Mouse (Mus musculus): ENCODE results near the gene Mapk7. TPM values are rescaled to one million over a fixed set of nuclear protein-coding genes. Genes with fewer than 3 reads are reported as not detected.

Mapk7 gene
- polyA plus RNA-seq, 1 experiment from 2014 or later = 101 TPM

GRCm38 (mm10) chr11:61448041-61448440, 46.2 kb downstream of the Mapk7 start:
- Histone ChIP-seq H3K4me1 (peaks cover 19% of the 10 kb centered on the region), H3K9ac (no peak overlapping the region), H3K4me3 (no peak overlapping the region), H3K27ac (no peak overlapping the region), H3K27me3 (0 out of 2 replicates have a peak, but pooled peaks cover 4% of the 10 kb centered on the region), H3K36me3 (no peaks in the 10 kb centered on the region), H3K9me3 (no peaks in the 10 kb centered on the region), H3K4me2 (replicated peaks) (no peak overlapping the region)
- no peak for ATAC-seq (ENCODE audit: insufficient number of reproducible peaks, insufficient read depth, low FRiP score, low TSS enrichment)
- WGBS = 61% methylated on average over 5 of the region's 5 CpGs

- H3K36me3 ChIP-seq = no peaks in the 10 kb centered on the region
- WGBS = 85% methylated on average over 8 of the region's 8 CpGs
- no peak overlapping the region for H3K27ac ChIP-seq
- no peaks in the 10 kb centered on the region for H3K9me3 ChIP-seq
- H3K4me1 ChIP-seq = peaks cover 18% of the 10 kb centered on the region
- no peak overlapping the region for H3K4me3 ChIP-seq
- no peak overlapping the region for H3K9ac ChIP-seq
- ATAC-seq (ENCODE audit: insufficient number of reproducible peaks, insufficient read depth, low FRiP score, low TSS enrichment) = no peak
- H3K27me3 ChIP-seq = 0 out of 2 replicates have a peak, but pooled peaks cover 4% of the 10 kb centered on the region
- no peak overlapping the region for H3K4me2 ChIP-seq (replicated peaks)
Observed at GRCm38 (mm10) chr11:61447296-61447695, 46.9 kb downstream of the Mapk7 start.

DNA sequence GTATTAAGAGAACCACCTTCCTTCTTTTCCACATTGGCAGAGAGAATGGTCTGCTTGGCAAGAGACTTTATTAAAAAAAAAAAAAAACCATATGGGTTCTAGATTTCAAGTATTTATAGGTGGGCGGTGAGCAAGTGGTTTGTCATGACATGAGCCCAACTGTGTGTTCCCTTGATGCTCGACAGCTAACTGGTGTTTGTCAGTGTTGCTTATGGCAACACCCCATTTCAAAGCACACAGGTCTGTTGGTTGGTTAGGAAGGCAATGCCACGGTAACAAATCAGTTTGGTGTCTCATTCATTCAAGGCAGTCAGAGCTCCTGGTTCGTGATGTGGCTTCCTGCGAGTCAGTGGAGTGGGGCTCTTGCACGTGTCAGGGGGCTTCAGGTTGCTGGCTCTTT, 50.4 kb downstream of the Mapk7 start:
- no peak overlapping the region for H3K4me2 ChIP-seq (replicated peaks)
- H3K9ac ChIP-seq = no peak overlapping the region
- H3K36me3 ChIP-seq = no peaks in the 10 kb centered on the region
- H3K27ac ChIP-seq = no peak overlapping the region
- H3K4me1 ChIP-seq = peaks cover 10% of the 10 kb centered on the region
- WGBS = 91% methylated on average over 6 of the region's 6 CpGs
- no peaks in the 10 kb centered on the region for H3K27me3 ChIP-seq
- ATAC-seq (ENCODE audit: insufficient number of reproducible peaks, insufficient read depth, low FRiP score, low TSS enrichment) = no peak
- no peak overlapping the region for H3K4me3 ChIP-seq
- H3K9me3 ChIP-seq = no peaks in the 10 kb centered on the region

DNA sequence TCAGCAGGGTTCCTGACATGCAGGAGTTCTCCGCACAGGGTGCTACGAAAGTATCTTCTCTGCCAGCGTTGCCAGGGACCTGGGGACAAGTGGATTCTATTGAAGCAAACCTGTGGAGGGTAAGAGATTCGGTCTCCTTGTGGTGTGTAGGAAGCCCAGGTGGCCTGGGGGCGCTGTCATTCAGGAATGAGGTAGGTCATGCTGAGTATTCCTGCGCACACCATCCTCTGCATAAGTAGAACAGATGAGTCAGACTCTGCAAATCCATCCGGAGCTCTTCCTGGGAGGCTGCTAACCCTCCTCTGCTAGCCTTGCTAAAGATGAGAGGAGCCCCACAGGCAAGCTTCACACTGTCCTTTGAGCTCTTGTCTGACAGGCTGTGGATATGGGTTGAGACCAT, 52.5 kb downstream of the Mapk7 start:
- H3K4me1 ChIP-seq = 0 out of 2 replicates have a peak, but pooled peaks cover 2% of the 10 kb centered on the region
- no peak overlapping the region for H3K9ac ChIP-seq
- no peaks in the 10 kb centered on the region for H3K27me3 ChIP-seq
- ATAC-seq (ENCODE audit: insufficient number of reproducible peaks, insufficient read depth, low FRiP score, low TSS enrichment) = no peak
- H3K4me3 ChIP-seq = no peak overlapping the region
- no peaks in the 10 kb centered on the region for H3K9me3 ChIP-seq
- H3K36me3 ChIP-seq = no peaks in the 10 kb centered on the region
- H3K4me2 ChIP-seq (replicated peaks) = no peak overlapping the region
- WGBS = 79% methylated on average over 7 of the region's 7 CpGs
- no peak overlapping the region for H3K27ac ChIP-seq

- Histone ChIP-seq H3K9me3 (no peaks in the 10 kb centered on the region), H3K36me3 (no peaks in the 10 kb centered on the region), H3K9ac (no peak overlapping the region), H3K4me2 (replicated peaks) (no peak overlapping the region), H3K27ac (no peak overlapping the region), H3K27me3 (no peaks in the 10 kb centered on the region), H3K4me1 (peaks cover 10% of the 10 kb centered on the region), H3K4me3 (no peak overlapping the region)
- ATAC-seq (ENCODE audit: insufficient number of reproducible peaks, insufficient read depth, low FRiP score, low TSS enrichment) = no peak
- 95% methylated on average over 4 of the region's 4 CpGs for WGBS
Observed at GRCm38 (mm10) chr11:61440416-61440815, 53.8 kb downstream of the Mapk7 start.

- H3K9me3 ChIP-seq = no peaks in the 10 kb centered on the region
- H3K27ac ChIP-seq = no peak overlapping the region
- no peak overlapping the region for H3K4me2 ChIP-seq (replicated peaks)
- WGBS = 50% methylated on average over 3 of the region's 3 CpGs
- H3K4me3 ChIP-seq = no peak overlapping the region
- H3K9ac ChIP-seq = no peak overlapping the region
- no peaks in the 10 kb centered on the region for H3K27me3 ChIP-seq
- H3K36me3 ChIP-seq = no peaks in the 10 kb centered on the region
- no peak for ATAC-seq (ENCODE audit: insufficient number of reproducible peaks, insufficient read depth, low FRiP score, low TSS enrichment)
- H3K4me1 ChIP-seq = peaks cover 10% of the 10 kb centered on the region
Observed at GRCm38 (mm10) chr11:61439170-61439569, 55.0 kb downstream of the Mapk7 start.

Other genes starting within 250 kb of the Mapk7 start
- 22.7 and 23.8 TPM in 2 replicates for gene Aldh3a2, start 226.9 kb downstream of the Mapk7 start, polyA plus RNA-seq (2016; fragmentation: Nextera tagmentation; extraction: Ambion mirVana)
- not detected in 2 replicates for gene Slc47a2, start 151.5 kb downstream of the Mapk7 start, polyA plus RNA-seq (2016; fragmentation: Nextera tagmentation; extraction: Ambion mirVana)
- 0.10 and 0.23 TPM in 2 replicates for gene Slc47a1, start 116.1 kb downstream of the Mapk7 start, polyA plus RNA-seq (2016; fragmentation: Nextera tagmentation; extraction: Ambion mirVana)
- 1.6 and 2.5 TPM in 2 replicates for gene Rnf112, start 40.3 kb downstream of the Mapk7 start, polyA plus RNA-seq (2016; fragmentation: Nextera tagmentation; extraction: Ambion mirVana)
- 231 and 256 TPM in 2 replicates for gene Mfap4, start 9.0 kb downstream of the Mapk7 start, polyA plus RNA-seq (2016; fragmentation: Nextera tagmentation; extraction: Ambion mirVana)
- gene B9d1, start 10.7 kb upstream of the Mapk7 start, polyA plus RNA-seq (2016; fragmentation: Nextera tagmentation; extraction: Ambion mirVana) = 35.2 and 36.7 TPM in 2 replicates
- 28.3 TPM in 2 replicates for gene Epn2, start 85.3 kb upstream of the Mapk7 start, polyA plus RNA-seq (2016; fragmentation: Nextera tagmentation; extraction: Ambion mirVana)
- gene Grap, start 158.9 kb upstream of the Mapk7 start, polyA plus RNA-seq (2016; fragmentation: Nextera tagmentation; extraction: Ambion mirVana) = 7.4 and 8.5 TPM in 2 replicates
- gene Fam83g, start 189.7 kb upstream of the Mapk7 start, polyA plus RNA-seq (2016; fragmentation: Nextera tagmentation; extraction: Ambion mirVana) = 1.5 and 1.9 TPM in 2 replicates
- 0.09 TPM in 1 of 2 replicates, not detected in the other for gene Slc5a10, start 226.4 kb upstream of the Mapk7 start, polyA plus RNA-seq (2016; fragmentation: Nextera tagmentation; extraction: Ambion mirVana)